Mouse (Mus musculus): ENCODE measurements around the gene Bcas3. TPM values are rescaled to one million over a fixed set of nuclear protein-coding genes. Genes with fewer than 3 reads are reported as not detected.

Bcas3 gene
- total and polyA plus RNA-seq, 2 experiments from 2014 or later, result 31.6 to 32.3 TPM

GRCm38 (mm10) chr11:85849037-85849436 lies 496.1 kb downstream of the Bcas3 start:
- no peaks in the 10 kb centered on the region for H3K36me3 ChIP-seq (ENCODE audit: insufficient read depth, low read length)
- H3K27ac ChIP-seq, result no peak overlapping the region
- DNase-seq (ENCODE audit: low spot score) (peak; percentile 92), ATAC-seq (peak; percentile 75)
- peak overlapping the region; percentile 30 for H3K4me3 ChIP-seq (ENCODE audit: low read length)
- no peak overlapping the region for H3K9ac ChIP-seq (replicated peaks; ENCODE audit: low read length)
- 0 out of 2 replicates have a peak, but pooled peaks cover 3% of the 10 kb centered on the region for H3K4me1 ChIP-seq (ENCODE audit: insufficient read depth, low read length)
- WGBS, result 2% methylated on average over 21 of the region's 21 CpGs
- TF ChIP-seq CTCF (IDR thresholded peaks at IDR 0.05; ENCODE audit: low read depth), result peak; percentile 96
- H3K27me3 ChIP-seq (ENCODE audit: insufficient read depth, low read length), result peaks cover 14% of the 10 kb centered on the region
- H3K9me3 ChIP-seq (ENCODE audit: low read length), result no peaks in the 10 kb centered on the region
- peak overlapping the region; percentile 58 for H3K4me2 ChIP-seq (ENCODE audit: low read depth, low read length)

GRCm38 (mm10) chr11:85850233-85850632 lies 497.3 kb downstream of the Bcas3 start, which contains the start of gene Gm11444:
TSS of gene Gm11444 (minus strand) at chr11:85850333.
- Histone ChIP-seq H3K27me3 (ENCODE audit: insufficient read depth, low read length) (peaks cover 7% of the 10 kb centered on the region), H3K4me1 (ENCODE audit: insufficient read depth, low read length) (no peaks in the 10 kb centered on the region), H3K4me3 (ENCODE audit: low read length) (no peak within 1 kb of the TSS), H3K27ac (no peak within 1 kb of the TSS), H3K4me2 (ENCODE audit: low read depth, low read length) (peak within 1 kb of the TSS; percentile 58), H3K9me3 (ENCODE audit: low read length) (no peaks in the 10 kb centered on the region), H3K9ac (replicated peaks; ENCODE audit: low read length) (no peak within 1 kb of the TSS), H3K36me3 (ENCODE audit: insufficient read depth, low read length) (no peaks in the 10 kb centered on the region)
- no peak for TF ChIP-seq CTCF (IDR thresholded peaks at IDR 0.05; ENCODE audit: low read depth)
- DNase-seq (ENCODE audit: low spot score) (no peak), ATAC-seq (no peak)
- WGBS, result 78% methylated on average over 6 of the region's 6 CpGs

- 43% methylated on average over 6 of the region's 6 CpGs for WGBS
- no peaks in the 10 kb centered on the region for H3K9me3 ChIP-seq (ENCODE audit: low read length)
- no peak for ATAC-seq
- no peak for DNase-seq (ENCODE audit: low spot score)
- H3K4me2 ChIP-seq (ENCODE audit: low read depth, low read length), result no peak overlapping the region
- no peak overlapping the region for H3K27ac ChIP-seq
- H3K4me1 ChIP-seq (ENCODE audit: insufficient read depth, low read length), result no peaks in the 10 kb centered on the region
- peak; percentile 45 for TF ChIP-seq CTCF (IDR thresholded peaks at IDR 0.05; ENCODE audit: low read depth)
- no peak overlapping the region for H3K4me3 ChIP-seq (ENCODE audit: low read length)
- peaks cover 5% of the 10 kb centered on the region; the same call in 1 of the 2 replicates for H3K27me3 ChIP-seq (ENCODE audit: insufficient read depth, low read length)
- H3K36me3 ChIP-seq (ENCODE audit: insufficient read depth, low read length), result no peaks in the 10 kb centered on the region
- no peak overlapping the region for H3K9ac ChIP-seq (replicated peaks; ENCODE audit: low read length)
These were observed 497.8 kb downstream of the Bcas3 start for GRCm38 (mm10) chr11:85850758-85851157.

GRCm38 (mm10) chr11:85857997-85858698 lies 505.2 kb downstream of the Bcas3 start:
- DNase-seq (ENCODE audit: low spot score) (no peak), ATAC-seq (0 out of 2 replicates have a peak, but pooled peaks have one; percentile 45)
- H3K4me2 ChIP-seq (ENCODE audit: low read depth, low read length), result no peak overlapping the region
- H3K9me3 ChIP-seq (ENCODE audit: low read length), result no peaks in the 10 kb centered on the region
- WGBS, result 9% methylated on average over 6 of the region's 6 CpGs
- no peak overlapping the region for H3K27ac ChIP-seq
- H3K4me3 ChIP-seq (ENCODE audit: low read length), result no peak overlapping the region
- H3K9ac ChIP-seq (replicated peaks; ENCODE audit: low read length), result no peak overlapping the region
- H3K4me1 ChIP-seq (ENCODE audit: insufficient read depth, low read length), result no peaks in the 10 kb centered on the region
- H3K27me3 ChIP-seq (ENCODE audit: insufficient read depth, low read length), result no peaks in the 10 kb centered on the region
- no peaks in the 10 kb centered on the region for H3K36me3 ChIP-seq (ENCODE audit: insufficient read depth, low read length)
- TF ChIP-seq CTCF (IDR thresholded peaks at IDR 0.05; ENCODE audit: low read depth), result peak; percentile 18; the same call in 1 of the 2 replicates

GRCm38 (mm10) chr11:85864363-85864762 lies 511.4 kb downstream of the Bcas3 start:
- 39% methylated on average over 7 of the region's 7 CpGs for WGBS
- H3K27me3 ChIP-seq (ENCODE audit: insufficient read depth, low read length), result no peaks in the 10 kb centered on the region
- no peak overlapping the region for H3K9ac ChIP-seq (replicated peaks; ENCODE audit: low read length)
- no peak overlapping the region for H3K4me3 ChIP-seq (ENCODE audit: low read length)
- H3K4me1 ChIP-seq (ENCODE audit: insufficient read depth, low read length), result no peaks in the 10 kb centered on the region
- DNase-seq (ENCODE audit: low spot score) (no peak), ATAC-seq (no peak)
- H3K36me3 ChIP-seq (ENCODE audit: insufficient read depth, low read length), result no peaks in the 10 kb centered on the region
- H3K27ac ChIP-seq, result no peak overlapping the region
- no peaks in the 10 kb centered on the region for H3K9me3 ChIP-seq (ENCODE audit: low read length)
- peak; percentile 54 for TF ChIP-seq CTCF (IDR thresholded peaks at IDR 0.05; ENCODE audit: low read depth)
- H3K4me2 ChIP-seq (ENCODE audit: low read depth, low read length), result no peak overlapping the region

Small RNA genes within 50 kb of the gene (microRNA-seq; reads per million reads assigned to microRNA genes)
- 0 reads per million in 2 experiments for gene Mir5110

Other genes with a start within 250 kb of the Bcas3 start
- gene Usp32, start 213.0 kb upstream of the Bcas3 start, total RNA-seq (2014; rRNA removed), result 33.3 and 41.3 TPM in 2 replicates
- 9.9 and 10.0 TPM in 2 replicates for gene Usp32, start 213.0 kb upstream of the Bcas3 start, polyA plus RNA-seq (2015; fragmentation: Nextera tagmentation; extraction: Ambion mirVana)
- not detected in 2 replicates for gene 1700125H20Rik, start 182.8 kb upstream of the Bcas3 start, total RNA-seq (2014; rRNA removed)
- gene 1700125H20Rik, start 182.8 kb upstream of the Bcas3 start, polyA plus RNA-seq (2015; fragmentation: Nextera tagmentation; extraction: Ambion mirVana), result 1.2 and 1.9 TPM in 2 replicates
- 54.0 and 54.8 TPM in 2 replicates for gene Appbp2, start 118.0 kb upstream of the Bcas3 start, total RNA-seq (2014; rRNA removed)
- gene Appbp2, start 118.0 kb upstream of the Bcas3 start, polyA plus RNA-seq (2015; fragmentation: Nextera tagmentation; extraction: Ambion mirVana), result 44.9 and 45.3 TPM in 2 replicates
- 11.4 and 12.8 TPM in 2 replicates for gene Ppm1d, start 41.9 kb upstream of the Bcas3 start, total RNA-seq (2014; rRNA removed)
- 14.4 and 14.5 TPM in 2 replicates for gene Ppm1d, start 41.9 kb upstream of the Bcas3 start, polyA plus RNA-seq (2015; fragmentation: Nextera tagmentation; extraction: Ambion mirVana)